7 mouse cellular contexts compared by ENCODE assay signal in the genomic region with DNA sequence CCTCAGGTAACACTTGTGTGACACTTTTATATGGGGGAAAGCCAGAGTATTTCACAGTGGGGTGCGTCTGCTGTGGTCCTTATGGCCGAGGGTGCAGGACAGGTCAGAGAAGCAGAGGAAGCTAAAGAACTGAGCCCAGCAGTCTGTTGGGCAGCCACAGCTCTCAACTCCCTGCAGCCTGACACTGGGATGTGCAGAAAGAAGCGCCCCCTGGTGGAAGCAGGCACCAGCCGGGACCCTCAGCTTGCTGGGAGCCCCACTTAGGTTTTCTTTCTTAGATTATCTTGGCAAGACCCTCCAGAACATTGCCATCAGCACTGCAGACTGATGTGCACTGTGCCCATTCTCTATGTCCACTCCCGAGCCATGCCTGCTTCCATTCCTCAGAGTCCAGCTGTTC. TPM values are rescaled to one million over a fixed set of nuclear protein-coding genes. Genes with fewer than 3 reads are reported as not detected.
DNase-seq lines count a peak whose midpoint lies in the region; ATAC-seq and TF ChIP-seq lines count a peak whose summit lies in the region.

No protein-coding gene starts in this region.

- no peak for TF ChIP-seq POLR2A in thymus, adult 2 months (IDR thresholded peaks at IDR 0.05; ENCODE audit: control insufficient read depth, extremely low read depth, insufficient read depth, low read length, poor library complexity)
- no peak for TF ChIP-seq POLR2A in olfactory bulb, adult 2 months (IDR thresholded peaks at IDR 0.05; ENCODE audit: insufficient read depth, low read depth, low read length)

- H3K4me3 ChIP-seq in hindbrain, postnatal 0 days (ENCODE audit: low read length), result no peak overlapping the region
- no peak overlapping the region for H3K4me3 ChIP-seq in hindbrain, embryonic 16.5 days (ENCODE audit: low read length)
- H3K4me3 ChIP-seq in thymus, adult 2 months (ENCODE audit: control insufficient read depth, insufficient read depth, low read length), result no peak overlapping the region
- H3K4me3 ChIP-seq in olfactory bulb, adult 2 months (ENCODE audit: insufficient read depth, low read depth, low read length), result no peak overlapping the region

- intact Hi-C loops in left cerebral cortex, postnatal 25 days (cut with DNase I), result loop anchor here (2.0 kb wide), 1 partner anchor 20 kb away; the partner anchor contains the start of gene Prep

- H3K4me1 ChIP-seq in hindbrain, postnatal 0 days (ENCODE audit: insufficient read depth, low read length), result 0 out of 2 replicates have a peak, but pooled peaks cover 4% of the 10 kb centered on the region
- peaks cover 10% of the 10 kb centered on the region for H3K4me1 ChIP-seq in hindbrain, embryonic 16.5 days (ENCODE audit: control insufficient read depth, insufficient read depth, low read depth, low read length)
- H3K4me1 ChIP-seq in thymus, adult 2 months (replicated peaks; ENCODE audit: control insufficient read depth, insufficient read depth, low read length), result no peaks in the 10 kb centered on the region
- H3K4me1 ChIP-seq in olfactory bulb, adult 2 months (ENCODE audit: control insufficient read depth, insufficient read depth, low read length), result 0 out of 2 replicates have a peak, but pooled peaks cover 6% of the 10 kb centered on the region

- peak; percentile 54 for TF ChIP-seq CTCF in hindbrain, postnatal 0 days (IDR thresholded peaks at IDR 0.05; ENCODE audit: low read depth)
- peak; percentile 74; the same call in 1 of the 2 replicates for TF ChIP-seq CTCF in thymus, adult 2 months (IDR thresholded peaks at IDR 0.05; ENCODE audit: borderline replicate concordance, control insufficient read depth, extremely low read depth, insufficient read depth, low read length, poor library complexity)
- peak; percentile 43; the same call in 1 of the 2 replicates for TF ChIP-seq CTCF in olfactory bulb, adult 2 months (IDR thresholded peaks at IDR 0.05; ENCODE audit: insufficient read depth, low read depth, low read length)

- 53% methylated on average over 5 of the region's 5 CpGs for WGBS in hindbrain, postnatal 0 days
- 64% methylated on average over 5 of the region's 5 CpGs for WGBS in hindbrain, embryonic 16.5 days
- WGBS in thymus, adult 2 months, result 81% methylated on average over 5 of the region's 5 CpGs
- 64% methylated on average over 5 of the region's 5 CpGs for WGBS in olfactory bulb, adult 2 months

- no peak for ATAC-seq in hindbrain, postnatal 0 days
- ATAC-seq in hindbrain, embryonic 16.5 days, result no peak

- H3K9me3 ChIP-seq in hindbrain, postnatal 0 days (ENCODE audit: low read length), result no peaks in the 10 kb centered on the region
- no peaks in the 10 kb centered on the region for H3K9me3 ChIP-seq in hindbrain, embryonic 16.5 days (ENCODE audit: control insufficient read depth, low read length)

- peak; percentile 17 for DNase-seq in hindbrain, postnatal 0 days (ENCODE audit: low spot score)
- DNase-seq in thymus, adult 2 months, result peak; percentile 48
- no peak for DNase-seq in thymus, adult 18-20 months
- peak; percentile 49 for DNase-seq in induced T-regulatory cell, adult 2 months (ENCODE audit: low read depth)
- no peak for DNase-seq in left cerebral cortex, postnatal 25 days (ENCODE audit: low spot score in 2 of 2)

- no peaks in the 10 kb centered on the region for H3K36me3 ChIP-seq in hindbrain, postnatal 0 days (ENCODE audit: insufficient read depth, low read length)
- no peaks in the 10 kb centered on the region for H3K36me3 ChIP-seq in hindbrain, embryonic 16.5 days (ENCODE audit: control insufficient read depth, insufficient read depth, low read length)
- no peaks in the 10 kb centered on the region for H3K36me3 ChIP-seq in thymus, adult 2 months (ENCODE audit: control insufficient read depth, insufficient read depth, low read length)

- H3K27me3 ChIP-seq in hindbrain, postnatal 0 days (ENCODE audit: insufficient read depth, low read length), result no peaks in the 10 kb centered on the region
- H3K27me3 ChIP-seq in hindbrain, embryonic 16.5 days (replicated peaks; ENCODE audit: control insufficient read depth, insufficient read depth, low read length), result no peaks in the 10 kb centered on the region
- no peaks in the 10 kb centered on the region for H3K27me3 ChIP-seq in thymus, adult 2 months (ENCODE audit: control insufficient read depth, insufficient read depth, low read length)

- H3K9ac ChIP-seq in hindbrain, postnatal 0 days (replicated peaks; ENCODE audit: low read length), result no peak overlapping the region
- no peak overlapping the region for H3K9ac ChIP-seq in hindbrain, embryonic 16.5 days (ENCODE audit: low read depth, low read length)

- H3K27ac ChIP-seq in hindbrain, postnatal 0 days, result no peak overlapping the region
- no peak overlapping the region for H3K27ac ChIP-seq in hindbrain, embryonic 16.5 days (ENCODE audit: low read depth, low read length)
- H3K27ac ChIP-seq in thymus, adult 2 months (ENCODE audit: control insufficient read depth, insufficient read depth, low read length), result no peak overlapping the region
- H3K27ac ChIP-seq in olfactory bulb, adult 2 months (ENCODE audit: insufficient read depth, low read depth, low read length), result no peak overlapping the region

- no peak overlapping the region for H3K4me2 ChIP-seq in hindbrain, postnatal 0 days (ENCODE audit: low read depth, low read length)
- H3K4me2 ChIP-seq in hindbrain, embryonic 16.5 days (ENCODE audit: low read length), result no peak overlapping the region

RNA-seq across cellular contexts. Expression of gene Prep, which starts 19.6 kb away (rescaled TPM):
- 22.0 and 23.5 TPM in 2 replicates for total RNA-seq in hindbrain, postnatal 0 days (2014; rRNA removed)
- polyA plus RNA-seq in hindbrain, postnatal 0 days (2015; fragmentation: Nextera tagmentation; extraction: Ambion mirVana), result 19.0 and 21.3 TPM in 2 replicates
- 26.9 and 28.1 TPM in 2 replicates for polyA plus RNA-seq in hindbrain, embryonic 16.5 days (2015; fragmentation: Nextera tagmentation; extraction: Ambion mirVana)
- polyA plus RNA-seq in thymus, adult 2 months (2012; rRNA removed), result 28.1 and 34.4 TPM in 2 replicates
- polyA plus RNA-seq in olfactory bulb, adult 2 months (2012; ENCODE audit: insufficient read depth, insufficient read length, low replicate concordance, missing spikeins), result not detected in 2 replicates
- total RNA-seq in left cerebral cortex, postnatal 25 days (2021), result 1 to 10 TPM; 9.1 to 9.7 TPM

Comparison
In these comparisons a context has a peak if more than half of its experiments do, and no peak if none do; other contexts are left out.
1. DNase-seq: peak in hindbrain, postnatal 0 days (single experiment), thymus, adult 2 months (single experiment) and induced T-regulatory cell, adult 2 months (single experiment); none in thymus, adult 18-20 months (0 of 2) and left cerebral cortex, postnatal 25 days (0 of 2).
2. Peak in every context shown above with its lines, with median percentiles within 50 percentile points of each other: CTCF ChIP-seq.